Comparison of ENCODE assay signal across 12 mouse cellular contexts in genomic region chr13:69988319-69988718, GRCm38 (mm10).
DNase-seq lines count a peak whose midpoint lies in the region; ATAC-seq and TF ChIP-seq lines count a peak whose summit lies in the region.
"Had no signal": no experiment of that assay in that cellular context is flagged by ENCODE, and none has a peak within 500 bp of the region (broad histone marks: within the 10 kb centered on the region; RNA-seq: fewer than 3 reads in every experiment).

No protein-coding gene starts in this region.

- H3K9me3 ChIP-seq in intestine, embryonic 14.5 days (ENCODE audit: control insufficient read depth, low read length), result no peaks in the 10 kb centered on the region
- H3K9me3 ChIP-seq in intestine, postnatal 0 days (ENCODE audit: control insufficient read depth), result no peaks in the 10 kb centered on the region
- H3K9me3 ChIP-seq in forebrain, embryonic 14.5 days (replicated peaks; ENCODE audit: control insufficient read depth, low read length), result no peaks in the 10 kb centered on the region
- no peaks in the 10 kb centered on the region for H3K9me3 ChIP-seq in limb, embryonic 14.5 days (ENCODE audit: control insufficient read depth, low read length)
- no peaks in the 10 kb centered on the region for H3K9me3 ChIP-seq in heart, embryonic 10.5 days
- H3K9me3 ChIP-seq: limb, embryonic 15.5 days had no signal

- no peak overlapping the region for H3K4me3 ChIP-seq in intestine, embryonic 14.5 days (ENCODE audit: low read depth, low read length)
- H3K4me3 ChIP-seq in intestine, postnatal 0 days (ENCODE audit: low read depth, low read length), result no peak overlapping the region
- H3K4me3 ChIP-seq in forebrain, embryonic 14.5 days (ENCODE audit: low read depth, low read length), result no peak overlapping the region
- no peak overlapping the region for H3K4me3 ChIP-seq in limb, embryonic 14.5 days (replicated peaks; ENCODE audit: low read length)
- H3K4me3 ChIP-seq in heart, embryonic 10.5 days, result no peak overlapping the region
- H3K4me3 ChIP-seq: erythroblast, embryonic 14.5 days; limb, embryonic 15.5 days had no signal

- peak; percentile 52 for DNase-seq in intestine, embryonic 14.5 days (ENCODE audit: low spot score)
- peak; percentile 4 for DNase-seq in lung, postnatal 10 days
- no peak for DNase-seq in lung, adult 18-20 months
- peak; percentile 95 for DNase-seq in forebrain, embryonic 14.5 days (ENCODE audit: low spot score)
- DNase-seq in limb, embryonic 14.5 days (ENCODE audit: low spot score), result peak; percentile 62
- DNase-seq in heart, embryonic 10.5 days (ENCODE audit: low spot score), result no peak
- DNase-seq in cerebellum, adult 11-12 months, result no peak
- DNase-seq: cerebellum, adult 9-11 months; thymus, postnatal 36 days had no signal

- ATAC-seq in intestine, embryonic 14.5 days (replicated peaks; ENCODE audit: low FRiP score, low TSS enrichment, low read depth), result no peak
- no peak for ATAC-seq in intestine, postnatal 0 days
- peak; percentile 70 for ATAC-seq in forebrain, embryonic 14.5 days
- no peak for ATAC-seq in limb, embryonic 14.5 days (ENCODE audit: low FRiP score, low read depth)

- H3K4me2 ChIP-seq in intestine, embryonic 14.5 days (ENCODE audit: low read length), result 0 out of 2 replicates have a peak overlapping the region, but pooled peaks have one; percentile 6
- no peak overlapping the region for H3K4me2 ChIP-seq in intestine, postnatal 0 days (replicated peaks; ENCODE audit: low read depth)
- H3K4me2 ChIP-seq in forebrain, embryonic 14.5 days (ENCODE audit: low read length), result peak overlapping the region; percentile 21; the same call in 1 of the 2 replicates
- H3K4me2 ChIP-seq in limb, embryonic 14.5 days (replicated peaks; ENCODE audit: low read depth, low read length, severe bottlenecking), result no peak overlapping the region
- H3K4me2 ChIP-seq: limb, embryonic 15.5 days had no signal

- no peaks in the 10 kb centered on the region for H3K27me3 ChIP-seq in intestine, embryonic 14.5 days (replicated peaks; ENCODE audit: control insufficient read depth, insufficient read depth, low read length)
- H3K27me3 ChIP-seq in intestine, postnatal 0 days (replicated peaks; ENCODE audit: control insufficient read depth, insufficient read depth, low read length), result no peaks in the 10 kb centered on the region
- no peaks in the 10 kb centered on the region for H3K27me3 ChIP-seq in forebrain, embryonic 14.5 days (replicated peaks; ENCODE audit: control insufficient read depth, insufficient read depth, low read length)
- H3K27me3 ChIP-seq in limb, embryonic 14.5 days (ENCODE audit: control insufficient read depth, insufficient read depth, low read length), result no peaks in the 10 kb centered on the region
- peaks cover 6% of the 10 kb centered on the region; the same call in 1 of the 2 replicates for H3K27me3 ChIP-seq in heart, embryonic 10.5 days (ENCODE audit: insufficient read depth, poor library complexity, severe bottlenecking)

- 32% methylated on average over 4 of the region's 4 CpGs for WGBS in intestine, embryonic 14.5 days
- 42% methylated on average over 4 of the region's 4 CpGs for WGBS in intestine, postnatal 0 days
- WGBS in forebrain, embryonic 14.5 days, result 6% methylated on average over 4 of the region's 4 CpGs
- WGBS in limb, embryonic 14.5 days, result 22% methylated on average over 4 of the region's 4 CpGs
- 56% methylated on average over 4 of the region's 4 CpGs for WGBS in heart, embryonic 10.5 days

- H3K9ac ChIP-seq in intestine, embryonic 14.5 days (ENCODE audit: low read length), result no peak overlapping the region
- H3K9ac ChIP-seq in intestine, postnatal 0 days (ENCODE audit: low read depth, low read length), result no peak overlapping the region
- H3K9ac ChIP-seq in forebrain, embryonic 14.5 days (ENCODE audit: low read length), result peak overlapping the region; percentile 13; the same call in 1 of the 2 replicates
- no peak overlapping the region for H3K9ac ChIP-seq in limb, embryonic 14.5 days (ENCODE audit: low read depth, low read length, severe bottlenecking)
- H3K9ac ChIP-seq: limb, embryonic 15.5 days had no signal

- H3K36me3 ChIP-seq in intestine, embryonic 14.5 days (ENCODE audit: control insufficient read depth, insufficient read depth, low read length), result no peaks in the 10 kb centered on the region
- H3K36me3 ChIP-seq in intestine, postnatal 0 days (ENCODE audit: control insufficient read depth, insufficient read depth), result no peaks in the 10 kb centered on the region
- H3K36me3 ChIP-seq in forebrain, embryonic 14.5 days (ENCODE audit: control insufficient read depth, insufficient read depth, low read length), result no peaks in the 10 kb centered on the region
- no peaks in the 10 kb centered on the region for H3K36me3 ChIP-seq in limb, embryonic 14.5 days (ENCODE audit: control insufficient read depth, insufficient read depth, low read length)
- H3K36me3 ChIP-seq in heart, embryonic 10.5 days, result no peaks in the 10 kb centered on the region
- H3K36me3 ChIP-seq: limb, embryonic 15.5 days had no signal

- H3K4me1 ChIP-seq in intestine, embryonic 14.5 days (replicated peaks; ENCODE audit: control insufficient read depth, insufficient read depth, low read length), result no peaks in the 10 kb centered on the region; the same call in 1 of the 2 replicates
- no peaks in the 10 kb centered on the region for H3K4me1 ChIP-seq in intestine, postnatal 0 days (replicated peaks; ENCODE audit: control insufficient read depth, insufficient read depth, low read length)
- H3K4me1 ChIP-seq in forebrain, embryonic 14.5 days (ENCODE audit: control insufficient read depth, insufficient read depth, low read length), result peaks cover 34% of the 10 kb centered on the region
- peaks cover 31% of the 10 kb centered on the region for H3K4me1 ChIP-seq in limb, embryonic 14.5 days (ENCODE audit: control insufficient read depth, insufficient read depth, low read length)
- peaks cover 5% of the 10 kb centered on the region for H3K4me1 ChIP-seq in heart, embryonic 10.5 days

- TF ChIP-seq CTCF in intestine, postnatal 0 days (IDR thresholded peaks at IDR 0.05; ENCODE audit: low read depth), result no peak

- TF ChIP-seq POLR2A in limb, embryonic 14.5 days (IDR thresholded peaks at IDR 0.05; ENCODE audit: borderline replicate concordance, extremely low read depth, insufficient read depth, insufficient read length), result no peak

- no peak overlapping the region for H3K27ac ChIP-seq in intestine, embryonic 14.5 days (ENCODE audit: low read depth)
- no peak overlapping the region for H3K27ac ChIP-seq in intestine, postnatal 0 days (ENCODE audit: low read depth, low read length)
- H3K27ac ChIP-seq in forebrain, embryonic 14.5 days (ENCODE audit: low read depth, low read length), result peak overlapping the region; percentile 77
- no peak overlapping the region for H3K27ac ChIP-seq in limb, embryonic 14.5 days (replicated peaks; ENCODE audit: low read depth, low read length)
- no peak overlapping the region for H3K27ac ChIP-seq in heart, embryonic 10.5 days
- H3K27ac ChIP-seq: limb, embryonic 15.5 days had no signal

Comparison
In these comparisons a context has a peak if more than half of its experiments do, and no peak if none do; other contexts are left out.
1. DNase-seq: peak in intestine, embryonic 14.5 days (single experiment), lung, postnatal 10 days (single experiment), forebrain, embryonic 14.5 days (single experiment) and limb, embryonic 14.5 days (single experiment); none in lung, adult 18-20 months (0 of 2), heart, embryonic 10.5 days (single experiment) and cerebellum, adult 11-12 months (single experiment).
2. H3K4me2 ChIP-seq: peak in intestine, embryonic 14.5 days (single experiment) and forebrain, embryonic 14.5 days (single experiment); none in intestine, postnatal 0 days (single experiment) and limb, embryonic 14.5 days (single experiment).